8 mouse cellular contexts compared by ENCODE assay signal in the genomic region with DNA sequence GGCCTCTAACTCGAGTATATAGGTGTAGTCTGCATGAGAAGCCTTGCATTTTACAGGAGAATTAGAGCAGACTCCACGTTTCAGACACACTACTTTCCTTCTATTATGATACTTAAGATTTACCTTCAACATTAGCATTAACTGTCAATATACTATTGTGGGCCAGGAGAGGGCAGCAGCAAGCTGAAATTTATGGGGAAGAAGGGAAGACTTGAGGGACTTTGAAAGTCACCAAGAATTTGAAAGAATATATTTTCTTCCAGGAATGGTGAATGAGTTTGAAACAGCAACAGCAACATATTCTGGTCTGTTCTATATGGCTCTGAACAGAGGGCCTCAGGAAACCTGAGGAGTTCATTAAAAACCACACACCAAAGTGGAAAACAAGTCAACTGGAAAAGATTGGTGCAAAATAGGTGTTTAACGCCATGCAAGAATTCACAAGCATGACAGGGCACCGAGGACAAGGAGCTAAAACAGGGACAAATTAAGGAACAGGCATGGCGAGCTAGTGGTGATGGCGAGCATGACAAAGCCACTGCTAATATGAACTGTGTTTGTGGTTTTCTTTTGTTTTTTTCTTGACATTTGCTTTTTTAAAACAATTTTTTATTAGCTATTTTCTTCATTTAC.
A peak's percentile ranks its signal among the peaks of the same experiment; 100 is the strongest.
DNase-seq lines count a peak whose midpoint lies in the region; ATAC-seq and TF ChIP-seq lines count a peak whose summit lies in the region.

No protein-coding gene starts in this region.

- H3K9ac ChIP-seq in midbrain, embryonic 16.5 days (ENCODE audit: low read depth, low read length) = no peak overlapping the region
- H3K9ac ChIP-seq in forebrain, postnatal 0 days = no peak overlapping the region

- peak; percentile 80 for TF ChIP-seq CTCF in forebrain, postnatal 0 days (IDR thresholded peaks at IDR 0.05; ENCODE audit: low read depth)

- no peaks in the 10 kb centered on the region for H3K36me3 ChIP-seq in midbrain, embryonic 10.5 days
- no peaks in the 10 kb centered on the region for H3K36me3 ChIP-seq in midbrain, embryonic 16.5 days (ENCODE audit: control insufficient read depth, insufficient read depth, low read length)
- no peaks in the 10 kb centered on the region for H3K36me3 ChIP-seq in forebrain, postnatal 0 days (ENCODE audit: insufficient read depth)
- no peaks in the 10 kb centered on the region for H3K36me3 ChIP-seq in limb, embryonic 10.5 days

- no peak overlapping the region for H3K4me2 ChIP-seq in midbrain, embryonic 16.5 days (ENCODE audit: low read length)
- H3K4me2 ChIP-seq in forebrain, postnatal 0 days (ENCODE audit: low read depth) = no peak overlapping the region

- ATAC-seq in cerebellum, adult (ENCODE audit: insufficient number of reproducible peaks, low FRiP score, low TSS enrichment) = no peak
- no peak for ATAC-seq in midbrain, embryonic 16.5 days
- ATAC-seq in forebrain, postnatal 0 days = no peak; the same call in 1 of the 2 replicates
- no peak for ATAC-seq in monocyte, adult 5-6 weeks (replicated peaks; ENCODE audit: insufficient number of reproducible peaks, low FRiP score, low TSS enrichment, poor library complexity, severe bottlenecking)

- no peaks in the 10 kb centered on the region for H3K4me1 ChIP-seq in midbrain, embryonic 10.5 days
- H3K4me1 ChIP-seq in midbrain, embryonic 16.5 days (ENCODE audit: control insufficient read depth, insufficient read depth, low read length) = no peaks in the 10 kb centered on the region; the same call in 1 of the 2 replicates
- no peaks in the 10 kb centered on the region for H3K4me1 ChIP-seq in forebrain, postnatal 0 days (ENCODE audit: insufficient read depth)
- H3K4me1 ChIP-seq in limb, embryonic 10.5 days = no peaks in the 10 kb centered on the region

- no peaks in the 10 kb centered on the region for H3K9me3 ChIP-seq in midbrain, embryonic 10.5 days (replicated peaks)
- H3K9me3 ChIP-seq in midbrain, embryonic 16.5 days (replicated peaks; ENCODE audit: control insufficient read depth, low read length, poor library complexity, severe bottlenecking) = no peaks in the 10 kb centered on the region
- no peaks in the 10 kb centered on the region for H3K9me3 ChIP-seq in forebrain, postnatal 0 days (ENCODE audit: low read length)
- no peaks in the 10 kb centered on the region for H3K9me3 ChIP-seq in limb, embryonic 10.5 days (replicated peaks)

- H3K4me3 ChIP-seq in midbrain, embryonic 10.5 days = no peak overlapping the region
- H3K4me3 ChIP-seq in midbrain, embryonic 16.5 days (ENCODE audit: low read depth, low read length) = no peak overlapping the region
- H3K4me3 ChIP-seq in forebrain, postnatal 0 days (ENCODE audit: low read depth, low read length) = no peak overlapping the region
- H3K4me3 ChIP-seq in limb, embryonic 10.5 days = no peak overlapping the region

- H3K27ac ChIP-seq in midbrain, embryonic 10.5 days (replicated peaks) = no peak overlapping the region
- no peak overlapping the region for H3K27ac ChIP-seq in midbrain, embryonic 16.5 days (ENCODE audit: low read length)
- H3K27ac ChIP-seq in forebrain, postnatal 0 days (ENCODE audit: low read depth, low read length) = no peak overlapping the region
- H3K27ac ChIP-seq in limb, embryonic 10.5 days = no peak overlapping the region

- WGBS in midbrain, embryonic 10.5 days = 55% methylated on average over 6 of the region's 6 CpGs
- 32% methylated on average over 6 of the region's 6 CpGs for WGBS in midbrain, embryonic 16.5 days
- WGBS in forebrain, postnatal 0 days = 17% methylated on average over 6 of the region's 6 CpGs
- WGBS in limb, embryonic 10.5 days = 65% methylated on average over 6 of the region's 6 CpGs

- peak; percentile 78 to 79 for DNase-seq in cerebellum, postnatal 10 days
- peak; percentile 22 for DNase-seq in midbrain, embryonic 10.5 days (ENCODE audit: low spot score)
- DNase-seq in forebrain, postnatal 0 days = peak; percentile 80
- DNase-seq in limb, embryonic 10.5 days (ENCODE audit: low spot score) = peak; percentile 40
- DNase-seq in urinary bladder, postnatal 4 days (ENCODE audit: low spot score in 2 of 2) = no peak

- H3K27me3 ChIP-seq in midbrain, embryonic 10.5 days (ENCODE audit: low read depth, poor library complexity, severe bottlenecking) = no peaks in the 10 kb centered on the region
- no peaks in the 10 kb centered on the region for H3K27me3 ChIP-seq in midbrain, embryonic 16.5 days (ENCODE audit: control insufficient read depth, insufficient read depth, low read depth, low read length)
- no peaks in the 10 kb centered on the region for H3K27me3 ChIP-seq in forebrain, postnatal 0 days (ENCODE audit: insufficient read depth, low read length)
- no peaks in the 10 kb centered on the region for H3K27me3 ChIP-seq in limb, embryonic 10.5 days (ENCODE audit: low read depth, poor library complexity, severe bottlenecking)

Comparison
In these comparisons a context has a peak if more than half of its experiments do, and no peak if none do; other contexts are left out.
1. DNase-seq: peak in cerebellum, postnatal 10 days (2 of 2), midbrain, embryonic 10.5 days (single experiment), forebrain, postnatal 0 days (single experiment) and limb, embryonic 10.5 days (single experiment); none in urinary bladder, postnatal 4 days (0 of 2).